Mouse (Mus musculus) thymus, adult 18-20 months (tissue): ENCODE results near the gene Vamp5.

Experiments
- DNase-seq, 2 experiments: peaks; one replicate each; pipeline ENCODE4 v3.0.0; 2022; ENCODE audit warnings: mixed read lengths in 2 of 2

Vamp5 gene

GRCm38 (mm10) chr6:72389471-72389940 is 9.2 kb upstream of the Vamp5 start:
- no peak for DNase-seq

- DNase-seq = no peak
These were observed 8.6 kb upstream of the Vamp5 start for GRCm38 (mm10) chr6:72388791-72389329.

- DNase-seq = no peak
These were observed 8.0 kb upstream of the Vamp5 start for GRCm38 (mm10) chr6:72388266-72388665.

GRCm38 (mm10) chr6:72387816-72388215 is 7.5 kb upstream of the Vamp5 start:
- no peak for DNase-seq

GRCm38 (mm10) chr6:72386561-72386960 is 6.3 kb upstream of the Vamp5 start:
- no peak for DNase-seq

- DNase-seq = no peak
These were observed 5.0 kb upstream of the Vamp5 start for GRCm38 (mm10) chr6:72385258-72385657.

DNA sequence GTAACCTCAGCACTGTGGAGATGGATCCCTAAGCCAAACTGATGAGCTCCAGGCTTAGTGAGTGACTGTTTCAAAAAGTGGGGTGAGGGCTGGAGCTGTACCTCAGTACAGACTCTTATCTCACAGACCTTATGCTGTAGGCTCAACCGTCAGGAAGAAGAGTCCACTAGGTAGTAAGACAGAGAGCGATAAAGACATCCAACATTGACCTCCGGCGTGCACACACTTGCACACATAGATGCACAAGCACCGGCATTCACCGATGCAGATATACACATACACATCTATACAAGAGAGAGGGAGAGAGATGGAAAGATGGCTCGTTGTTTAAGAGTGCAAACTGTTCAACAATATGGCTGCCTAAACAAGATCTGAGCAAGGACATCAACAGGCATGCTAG is 3.7 kb upstream of the Vamp5 start:
- no peak for DNase-seq

- DNase-seq = no peak
These were observed 3.0 kb upstream of the Vamp5 start for GRCm38 (mm10) chr6:72383142-72383820.

- no peak for DNase-seq
These were observed 2.2 kb upstream of the Vamp5 start for GRCm38 (mm10) chr6:72382494-72382893.

DNA sequence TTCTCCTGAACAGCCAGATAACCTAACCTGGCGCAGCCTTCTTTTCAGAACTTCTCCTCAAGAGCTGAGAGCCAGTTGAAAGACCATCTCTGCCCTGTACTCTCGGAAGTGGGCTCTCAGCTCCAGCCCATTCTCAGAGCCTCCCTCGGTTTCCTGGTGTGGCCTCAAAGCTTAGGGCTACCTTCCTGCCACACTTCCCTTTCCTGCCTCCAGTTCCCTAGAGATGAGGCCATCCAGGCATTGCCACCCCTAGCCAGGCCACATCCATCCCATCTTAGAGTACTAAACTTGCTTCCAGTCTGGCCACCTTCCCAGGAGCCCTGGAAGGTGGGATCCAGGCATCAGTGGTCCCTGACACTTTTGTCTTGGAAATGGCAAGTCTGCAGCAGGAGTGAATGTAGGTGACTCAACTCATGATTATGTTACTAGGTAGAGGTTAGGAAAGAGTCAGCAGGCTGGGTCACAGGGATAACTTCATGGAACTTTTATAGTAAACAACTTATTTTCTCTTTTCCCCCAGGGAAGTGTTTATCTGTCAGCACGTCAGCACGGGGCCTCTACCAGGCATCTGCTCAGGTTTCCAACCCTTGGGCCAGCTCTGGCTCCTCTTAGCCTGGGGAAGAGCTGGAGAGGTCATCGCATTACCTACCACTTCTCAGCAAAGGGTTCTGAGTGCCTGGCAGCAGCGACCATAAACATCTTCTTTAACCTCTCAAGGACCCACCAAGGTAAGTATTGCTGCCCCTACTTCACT is 714 bp downstream of the Vamp5 start:
- no peak for DNase-seq

DNA sequence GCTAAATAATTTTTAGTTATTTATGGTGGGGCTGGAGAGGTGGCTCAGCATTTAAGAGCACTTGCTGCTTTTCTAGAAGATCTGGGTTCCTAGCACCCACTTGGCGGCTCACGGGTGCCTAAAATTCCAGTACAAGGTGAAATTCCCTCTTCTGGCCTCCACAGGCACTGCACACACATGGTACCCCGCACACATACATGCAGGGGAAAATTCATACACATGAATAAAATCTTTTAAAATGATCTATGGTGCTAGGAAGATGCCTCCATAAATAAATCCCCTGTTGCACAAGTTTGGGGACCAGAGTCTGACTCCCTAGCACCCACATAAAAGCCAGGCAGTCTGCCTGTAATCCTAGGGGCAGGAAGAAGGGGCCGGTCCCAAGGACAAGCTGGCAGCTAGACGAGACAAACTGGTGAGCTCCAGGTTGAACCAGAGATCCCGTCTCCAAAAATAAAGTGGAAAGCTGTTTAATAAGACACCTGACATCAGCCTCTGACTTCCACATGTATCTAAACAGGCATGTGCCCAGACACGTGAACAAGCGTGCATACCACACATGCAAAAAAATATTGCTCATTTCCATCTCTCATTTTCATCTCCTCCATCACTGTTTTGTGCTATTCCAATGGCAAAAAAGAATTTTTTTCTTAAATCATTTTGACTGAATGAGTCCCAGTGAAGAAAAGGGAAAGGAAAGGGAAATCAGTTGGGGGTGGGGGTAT is 1.6 kb downstream of the Vamp5 start:
- no peak for DNase-seq

GRCm38 (mm10) chr6:72374820-72375563 is 5.3 kb downstream of the Vamp5 start:
- DNase-seq = no peak

DNA sequence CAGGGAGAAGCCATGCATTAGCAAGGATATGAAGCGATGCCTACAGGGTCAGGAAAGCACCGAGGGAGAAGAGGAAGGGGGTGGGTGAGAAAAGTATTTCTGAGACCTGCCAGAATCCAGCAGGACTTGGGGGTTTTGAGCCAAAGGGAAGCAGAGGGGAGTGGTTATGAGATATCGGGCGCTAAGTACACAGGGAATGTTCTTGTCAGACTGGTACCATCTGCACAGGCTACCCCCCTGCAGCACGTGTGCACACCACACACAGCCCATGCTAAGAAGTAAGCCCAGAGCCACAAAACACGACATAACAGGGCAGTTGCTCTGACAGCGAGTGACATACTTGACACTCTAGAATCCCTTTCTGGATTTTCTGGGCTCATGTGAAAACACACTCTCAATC is 6.1 kb downstream of the Vamp5 start:
- no peak for DNase-seq

DNA sequence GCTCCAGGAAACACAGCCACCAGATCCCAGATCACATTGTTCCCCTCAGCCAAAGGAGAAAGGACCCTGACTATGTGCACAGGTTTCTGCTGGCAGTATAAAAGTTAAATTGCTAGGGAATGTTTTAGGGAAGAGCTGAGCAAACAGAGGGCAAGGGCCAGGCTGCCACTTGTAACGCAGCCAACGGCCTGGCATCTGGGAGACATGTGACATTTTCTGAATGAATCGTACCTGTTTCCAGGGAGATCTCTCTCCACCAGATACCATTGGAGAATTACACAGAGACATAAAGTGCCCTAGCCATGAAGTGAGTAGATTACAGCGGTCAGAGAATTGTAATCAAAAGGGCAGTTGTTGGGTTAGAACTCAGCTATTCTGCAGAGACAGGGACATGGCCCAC is 7.1 kb downstream of the Vamp5 start:
- no peak for DNase-seq

DNA sequence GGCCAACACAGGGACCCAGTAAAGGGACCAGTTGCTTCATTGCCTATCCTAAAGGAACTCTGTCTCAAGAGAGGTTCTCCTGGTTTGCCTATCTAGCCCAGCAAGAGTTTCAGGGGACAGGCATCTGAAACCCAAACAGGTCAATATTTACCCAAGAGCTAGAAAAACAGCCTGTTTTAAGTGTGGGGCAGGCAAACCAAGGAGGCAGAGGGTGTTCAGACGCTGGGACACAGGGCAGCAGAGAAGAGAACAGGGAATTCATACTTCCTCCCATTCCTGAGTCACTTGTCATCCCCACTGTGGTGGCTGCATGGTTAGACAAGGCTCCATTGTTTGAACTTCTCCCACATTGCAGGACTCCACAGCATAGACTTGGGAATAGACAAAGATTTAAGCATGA is 8.7 kb downstream of the Vamp5 start:
- DNase-seq = no peak

DNA sequence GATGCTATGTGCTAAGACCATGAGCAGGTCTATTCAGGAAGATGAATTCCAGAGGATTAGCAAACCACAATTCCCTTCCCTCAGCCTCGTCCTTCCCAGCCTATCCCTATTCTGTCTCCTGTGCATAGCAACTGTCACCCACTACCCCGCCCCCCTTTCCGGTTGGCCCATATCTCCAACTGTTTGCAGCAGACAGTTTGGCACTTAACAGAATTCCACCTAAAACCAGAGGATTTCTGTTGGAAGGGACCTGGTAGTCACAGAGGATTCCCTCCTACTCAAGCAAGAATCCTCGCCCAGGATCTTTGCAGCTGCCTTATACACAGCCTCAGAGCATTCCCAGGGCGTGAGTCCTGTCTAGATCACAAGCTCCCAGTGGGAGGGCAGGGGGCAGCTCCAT is 9.1 kb downstream of the Vamp5 start:
- DNase-seq = no peak

GRCm38 (mm10) chr6:72370091-72370490 is 10.2 kb downstream of the Vamp5 start:
- DNase-seq = no peak

DNA sequence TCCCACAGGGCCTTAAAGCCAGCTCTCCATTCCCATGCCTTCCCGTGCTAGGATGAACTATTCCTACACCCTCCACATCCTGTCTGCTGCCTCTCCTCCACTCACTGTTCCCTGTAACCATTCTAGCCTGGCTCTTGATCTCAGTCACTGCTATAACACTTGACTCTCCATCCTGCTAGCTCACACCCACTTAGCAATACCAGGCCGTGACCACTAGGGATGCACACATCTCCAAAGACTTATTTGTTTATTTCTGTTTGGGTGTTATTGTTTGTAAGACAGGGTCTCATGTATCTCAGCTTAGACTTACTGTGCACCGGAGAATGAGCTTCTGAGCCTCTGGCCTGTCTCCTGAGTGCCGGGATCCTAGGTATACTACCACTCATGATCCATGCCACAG is 10.7 kb downstream of the Vamp5 start:
- no peak for DNase-seq

GRCm38 (mm10) chr6:72367460-72367974 is 12.8 kb downstream of the Vamp5 start:
- no peak for DNase-seq

DNA sequence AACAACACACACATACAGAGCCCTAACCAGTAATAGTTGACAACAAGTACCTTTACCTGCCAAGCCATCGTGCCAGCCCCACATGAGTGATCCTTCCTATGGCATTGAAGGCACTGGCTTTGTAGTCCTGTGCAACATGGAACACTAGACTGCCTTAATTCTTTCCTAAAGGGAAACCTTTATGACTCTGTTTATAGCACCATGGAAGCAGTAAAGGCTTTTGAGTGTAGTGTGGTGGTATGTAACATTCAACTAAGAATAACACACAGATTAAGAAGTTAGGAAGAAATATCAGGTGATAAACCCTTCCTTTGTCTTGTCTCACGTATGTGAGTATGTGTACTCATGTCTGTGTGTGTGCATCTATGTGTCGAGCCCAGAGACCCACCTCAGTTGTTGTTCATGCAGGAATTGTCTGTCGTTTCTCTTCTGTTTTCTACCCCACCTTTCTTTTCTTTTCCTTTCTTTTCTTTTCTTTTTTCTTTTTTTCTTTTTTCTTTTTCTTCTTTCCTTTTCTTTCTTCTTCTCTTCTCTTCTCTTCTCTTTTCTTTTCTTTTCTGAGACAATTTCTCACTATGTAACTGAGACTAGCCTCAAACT is 13.3 kb downstream of the Vamp5 start, which contains the start of gene Rnf181:
Gene Rnf181 (minus strand): TSS at position 113 of the 600 bp plus-strand sequence.
- no peak for DNase-seq

- no peak for DNase-seq
These were observed 14.0 kb downstream of the Vamp5 start for GRCm38 (mm10) chr6:72366304-72366703.

DNA sequence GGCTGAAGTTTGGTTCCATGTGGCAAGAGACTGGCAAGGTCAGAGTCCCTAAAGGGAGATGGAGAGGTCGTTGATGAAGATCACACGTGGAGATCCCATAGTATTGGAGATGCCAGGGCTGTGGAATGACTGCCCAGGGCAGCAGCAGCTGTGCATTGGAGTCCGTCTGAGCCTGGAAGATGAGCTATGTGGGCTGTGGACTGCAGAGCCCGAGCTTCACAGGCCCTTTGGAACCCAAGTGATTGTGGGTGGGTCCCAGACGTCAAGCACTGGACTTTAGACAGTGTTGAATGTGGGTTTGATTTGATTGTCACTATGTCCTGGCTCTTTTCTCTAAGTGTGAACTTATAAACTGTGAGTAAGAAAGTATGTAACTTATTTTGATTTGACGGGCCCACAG is 15.3 kb downstream of the Vamp5 start:
- DNase-seq = no peak
